Mouse (Mus musculus) embryonic stem cell, embryonic (primary cell): ENCODE data around the gene Lcn9.
"Not testable (repeated sequence)": the region's sequence is repeated elsewhere in the genome, so short reads cannot be mapped to it uniquely, and the experiment has no call there.

ENCODE experiments used
- CTCF ChIA-PET, 4 experiments: fragments of 300-600 bp in 2 of 4; fragments of 350-600 bp in 2 of 4; sonication (Branson Sonifier 250); formaldehyde crosslinking; loops; one replicate each; lab custom pipeline; 2022; ENCODE audit warnings: inconsistent platforms in 2 of 4; lab: Charles Lee
- POLR2A ChIA-PET, 4 experiments: fragments of 300-600 bp in 2 of 4; fragments of 350-600 bp in 2 of 4; sonication (Branson Sonifier 250); formaldehyde crosslinking; loops; one replicate each; lab custom pipeline; 2022; ENCODE audit warnings: antibody characterized with exemption in 4 of 4, inconsistent platforms in 1 of 4; lab: Charles Lee

Lcn9 gene

GRCm38 (mm10) chr2:25822806-25823205 is at the start of gene Lcn9:
Gene Lcn9, plus strand, starts transcription at chr2:25823153.
- ChIA-PET POLR2A (no interaction called here), CTCF (interaction anchor here in 2 of 4 experiments (0.5 to 3.2 kb wide), 3 partner anchors 9 to 323 kb away, joined by 3 to 16 read pairs (median 3); no protein-coding TSS in a partner anchor)

DNA sequence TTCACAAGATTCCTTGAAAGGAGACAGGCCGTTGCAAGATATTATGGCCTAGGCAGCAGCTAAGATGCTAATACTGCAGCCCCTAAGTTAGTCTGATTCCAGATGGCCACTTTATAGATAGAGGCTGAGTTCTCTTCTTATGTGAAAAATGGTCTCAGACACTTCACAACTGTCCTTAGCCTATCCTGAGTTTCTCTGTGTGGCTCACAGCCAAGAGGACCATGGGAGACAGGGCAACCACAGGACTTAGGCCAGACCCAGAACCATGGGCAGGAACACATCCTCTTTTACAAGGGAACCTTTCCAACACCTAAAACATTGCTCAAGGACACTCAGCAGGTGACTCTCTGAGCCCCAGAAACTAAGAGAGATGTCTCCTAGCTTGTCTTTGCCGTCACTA is 49.4 kb upstream of the Lcn9 start:
- POLR2A ChIA-PET, result no interaction called here
- CTCF ChIA-PET, result no interaction called here

DNA sequence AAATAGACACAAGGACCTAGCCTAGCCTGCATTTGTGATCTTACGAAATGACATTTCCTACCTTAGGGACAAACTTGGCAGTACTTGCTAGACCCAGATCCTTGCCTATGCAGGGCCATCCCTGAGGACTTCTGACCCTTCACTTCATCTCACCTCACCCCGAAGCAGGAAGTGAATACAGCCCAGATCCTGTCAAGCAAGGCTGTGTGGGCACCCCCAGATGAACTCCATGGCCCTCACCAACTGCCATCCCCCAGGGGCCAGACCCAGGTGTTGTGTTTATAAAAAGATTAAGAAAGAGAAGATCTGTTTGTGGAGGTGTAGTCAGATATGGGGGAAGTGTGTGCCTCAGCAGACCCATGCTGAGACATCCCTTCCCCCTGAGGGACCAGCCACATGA is 48.3 kb upstream of the Lcn9 start:
- ChIA-PET CTCF (no interaction called here), POLR2A (no interaction called here)

DNA sequence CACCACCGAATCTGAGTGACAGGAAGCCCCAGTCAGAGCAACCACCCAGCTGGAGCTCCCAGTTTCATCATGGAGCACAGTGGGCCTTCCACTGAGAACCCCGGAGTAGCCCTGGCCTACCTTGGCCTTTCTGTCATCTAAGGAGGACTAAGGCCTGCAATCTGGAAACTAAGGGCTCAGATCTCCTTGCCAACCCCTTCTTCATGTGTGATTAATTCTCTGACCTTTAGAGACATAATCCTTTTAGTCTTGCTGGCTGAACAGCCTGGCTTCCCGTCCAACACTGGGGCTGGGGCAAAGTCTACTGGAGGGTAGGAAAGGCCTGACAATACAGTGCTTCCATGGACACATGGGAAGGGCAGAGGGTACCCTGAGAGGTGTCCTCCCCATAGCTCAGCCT is 47.0 kb upstream of the Lcn9 start:
- POLR2A ChIA-PET, result no interaction called here
- CTCF ChIA-PET, result no interaction called here

DNA sequence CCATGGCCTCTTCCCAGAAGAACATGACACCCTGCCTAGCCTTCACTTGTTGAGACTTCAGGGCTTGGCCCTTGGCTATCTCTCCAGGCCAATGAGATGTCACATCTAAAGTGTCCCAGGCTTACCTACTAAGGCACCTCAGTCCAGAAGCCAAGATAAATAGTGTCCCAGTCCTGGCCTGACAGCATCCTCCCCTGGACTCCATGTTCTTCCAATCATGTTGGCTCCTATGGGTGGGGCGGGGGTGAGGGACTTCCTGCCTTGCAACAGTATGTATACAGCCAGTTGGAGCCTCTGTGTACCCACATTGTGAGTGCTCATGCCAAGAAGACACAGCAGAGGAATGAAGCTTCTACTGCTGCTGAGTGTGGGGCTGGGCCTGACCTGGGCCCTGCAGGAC is 46.2 kb upstream of the Lcn9 start, which contains the start of gene Lcn11:
Lcn11 (plus strand) TSS at position 301 of the 400 bp plus-strand sequence.
- ChIA-PET CTCF (no interaction called here), POLR2A (interaction anchor here in 1 of 4 experiments (1.4 kb wide), 1 partner anchor 12 kb away, joined by 3 read pairs; no protein-coding TSS in a partner anchor)

DNA sequence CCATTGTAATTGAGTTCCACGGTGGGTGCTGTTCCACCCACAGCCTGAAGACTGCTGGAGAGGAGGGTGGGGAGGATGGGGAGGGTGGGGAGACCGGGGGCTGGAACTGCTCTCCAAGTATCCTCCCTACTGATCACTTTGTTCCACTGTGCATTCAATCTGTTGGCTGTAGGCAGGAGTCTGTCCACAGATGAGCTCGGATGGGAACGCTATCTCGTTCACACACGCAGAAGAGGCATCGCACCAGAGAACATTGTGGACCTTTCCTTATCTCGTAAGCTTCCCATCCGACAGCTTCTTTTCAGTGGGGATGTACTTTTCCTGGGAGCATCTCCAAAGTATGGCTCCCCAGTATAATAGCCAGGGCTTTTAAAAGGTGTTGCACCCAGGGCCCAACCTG is 43.9 kb upstream of the Lcn9 start:
- POLR2A ChIA-PET, result interaction anchor here in 1 of 4 experiments (1.2 kb wide), 1 partner anchor 71 kb away, joined by 3 read pairs; no protein-coding TSS in a partner anchor
- CTCF ChIA-PET, result no interaction called here

DNA sequence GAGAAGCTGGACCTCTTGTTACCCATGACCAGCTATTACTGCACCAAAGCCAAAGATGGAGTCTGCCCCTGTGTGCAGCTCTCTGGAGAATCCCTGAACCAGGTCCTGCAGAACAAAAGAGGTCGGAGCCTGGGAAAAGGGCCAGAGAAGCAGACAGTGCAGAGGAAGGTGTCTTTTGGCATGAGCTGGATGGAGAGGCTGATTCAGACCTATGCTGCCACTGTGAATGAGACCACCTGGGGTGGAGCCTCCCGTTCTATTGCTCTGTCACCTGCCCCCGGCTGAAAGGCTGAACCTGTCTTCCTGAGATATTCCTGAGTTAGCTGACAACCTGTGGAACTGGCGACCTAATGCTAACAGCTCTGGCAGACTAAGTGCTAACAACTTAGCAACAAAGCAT is 42.0 kb upstream of the Lcn9 start:
- CTCF ChIA-PET, result interaction anchor here in 1 of 4 experiments (1.3 kb wide), 1 partner anchor 55 kb away, joined by 3 read pairs; no protein-coding TSS in a partner anchor

GRCm38 (mm10) chr2:25781957-25782356 is 41.0 kb upstream of the Lcn9 start, which contains the start of gene Gm13539:
Gene Gm13539, plus strand, starts transcription at chr2:25782257.
- ChIA-PET CTCF (no interaction called here), POLR2A (interaction anchor here in 1 of 4 experiments (0.6 kb wide), 1 partner anchor 116 kb away, joined by 3 read pairs; no protein-coding TSS in a partner anchor)

More for the DNA sequence above, 42.0 kb upstream of the Lcn9 start:
- POLR2A ChIA-PET, result interaction anchor here in 1 of 4 experiments (0.6 kb wide), 1 partner anchor 83 kb away, joined by 5 read pairs; the partner anchor contains the start of gene Kcnt1

- POLR2A ChIA-PET, result no interaction called here
- CTCF ChIA-PET, result no interaction called here
Observed at GRCm38 (mm10) chr2:25785573-25786322, 37.2 kb upstream of the Lcn9 start.

DNA sequence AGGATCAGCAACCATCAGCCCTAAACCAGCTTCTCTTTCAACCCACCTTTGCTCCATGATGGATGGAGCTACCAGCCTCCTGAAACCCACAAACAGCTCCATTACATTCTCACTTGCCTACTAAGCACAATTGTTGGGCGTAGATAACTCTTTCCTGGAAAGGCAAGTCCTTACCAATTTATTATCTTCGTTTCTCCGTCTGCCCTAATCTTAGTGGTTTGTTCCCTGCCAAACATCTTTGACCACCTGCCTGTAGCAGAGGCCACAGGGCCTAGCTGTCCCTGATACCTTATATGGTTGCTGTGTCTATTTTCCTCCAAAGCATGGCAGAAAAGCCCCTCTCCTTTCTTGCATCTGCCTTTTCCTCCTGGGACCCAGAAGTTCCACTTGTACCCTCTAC is 33.9 kb upstream of the Lcn9 start:
- ChIA-PET POLR2A (interaction anchor here in 1 of 4 experiments (1.2 kb wide), 1 partner anchor 12 kb away, joined by 3 read pairs; the partner anchor contains the start of gene Lcn11), CTCF (no interaction called here)

DNA sequence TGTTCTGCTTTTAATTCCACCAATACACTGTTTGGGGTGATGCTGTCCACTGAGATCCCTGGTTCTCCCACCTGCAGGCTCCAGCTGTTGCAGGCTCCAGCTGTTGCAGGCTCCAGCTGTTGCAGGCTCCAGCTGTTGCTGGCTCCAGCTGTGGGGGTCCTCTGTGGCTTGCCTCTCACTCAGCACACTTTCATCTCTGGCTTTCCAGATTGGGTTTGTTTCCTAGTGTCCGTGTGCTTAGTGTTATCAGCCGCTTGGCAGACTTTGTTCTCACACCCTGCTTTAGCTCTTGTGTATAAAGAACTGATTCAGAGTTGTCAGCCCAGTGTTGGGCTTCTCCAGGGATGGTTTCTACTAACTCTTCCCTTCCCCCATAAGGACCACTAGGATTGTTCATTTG is 25.3 kb upstream of the Lcn9 start:
- POLR2A ChIA-PET, result interaction anchor here in 2 of 4 experiments (0.6 kb wide), 2 partner anchors 275 to 729 kb away, joined by 3 to 6 read pairs; no protein-coding TSS in a partner anchor

DNA sequence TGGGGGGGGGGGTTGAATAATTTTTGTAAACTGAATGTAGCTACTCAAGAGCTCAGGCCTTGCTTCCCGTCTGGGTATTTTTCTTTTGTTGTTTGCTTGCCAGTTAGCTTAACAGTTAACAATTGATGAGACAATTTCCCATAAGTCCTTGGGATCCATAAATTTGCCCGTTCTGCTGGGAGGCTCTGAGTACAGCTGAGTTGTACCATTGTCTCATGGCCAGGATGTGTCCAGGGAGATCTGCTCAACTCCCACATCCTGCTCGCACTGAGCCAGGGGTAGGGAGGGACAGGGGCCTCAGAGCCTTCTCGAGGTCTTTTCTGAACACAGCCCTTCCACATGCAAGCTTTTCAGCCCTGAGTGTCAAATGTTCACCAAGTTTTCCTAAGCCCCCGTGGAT is 24.9 kb upstream of the Lcn9 start:
- CTCF ChIA-PET, result interaction anchor here in 2 of 4 experiments (0.6 to 0.8 kb wide), 4 partner anchors 38 to 171 kb away, joined by 3 to 8 read pairs (median 4); no protein-coding TSS in a partner anchor
- POLR2A ChIA-PET, result interaction anchor here in 2 of 4 experiments (0.6 kb wide), 2 partner anchors 275 to 729 kb away, joined by 3 to 6 read pairs; no protein-coding TSS in a partner anchor

More for the DNA sequence above, 25.3 kb upstream of the Lcn9 start:
- CTCF ChIA-PET, result interaction anchor here in 3 of 4 experiments (0.5 to 0.8 kb wide), 5 partner anchors 38 to 648 kb away, joined by 3 to 8 read pairs (median 4); no protein-coding TSS in a partner anchor

DNA sequence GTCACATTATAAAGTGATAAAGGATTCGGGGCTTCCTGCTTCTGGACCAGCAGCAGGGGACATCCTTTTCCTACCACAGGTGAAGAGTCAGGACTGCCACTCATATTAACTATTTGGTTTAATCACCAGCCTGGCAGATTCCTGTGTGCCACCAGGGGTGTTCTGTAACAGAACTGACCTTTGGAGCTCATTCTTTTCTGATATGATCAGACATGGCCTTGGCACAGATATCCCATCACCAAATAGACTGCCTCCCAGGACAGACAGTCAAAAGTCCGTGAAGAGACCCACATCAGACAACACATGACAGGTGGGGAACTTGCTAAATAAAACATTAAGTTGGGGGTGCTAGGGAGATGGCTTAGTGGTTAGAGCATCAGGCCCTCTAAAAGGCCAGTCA is 11.2 kb upstream of the Lcn9 start:
- ChIA-PET POLR2A (no interaction called here), CTCF (no interaction called here)

- POLR2A ChIA-PET, result no interaction called here
- CTCF ChIA-PET, result interaction anchor here in 1 of 4 experiments (1.3 kb wide), 1 partner anchor 10 kb away, joined by 3 read pairs; no protein-coding TSS in a partner anchor
Observed at GRCm38 (mm10) chr2:25813364-25813763, 9.6 kb upstream of the Lcn9 start.

GRCm38 (mm10) chr2:25815748-25816147 is 7.2 kb upstream of the Lcn9 start, which contains the start of gene Glt6d1:
Gene Glt6d1, minus strand, starts transcription at chr2:25815848.
- POLR2A ChIA-PET, result interaction anchor here in 1 of 4 experiments (0.8 kb wide), 1 partner anchor 13 kb away, joined by 3 read pairs; no protein-coding TSS in a partner anchor
- CTCF ChIA-PET, result not testable (repeated sequence)

GRCm38 (mm10) chr2:25824751-25825150 is 1.8 kb downstream of the Lcn9 start:
- ChIA-PET CTCF (interaction anchor here in 2 of 4 experiments (0.6 to 1.7 kb wide), 2 partner anchors 11 kb away, joined by 3 read pairs; no protein-coding TSS in a partner anchor), POLR2A (no interaction called here)

- ChIA-PET CTCF (no interaction called here), POLR2A (interaction anchor here in 1 of 4 experiments (1.1 kb wide), 1 partner anchor 12 kb away, joined by 3 read pairs; no protein-coding TSS in a partner anchor)
Observed at GRCm38 (mm10) chr2:25828344-25828947, 5.5 kb downstream of the Lcn9 start.

DNA sequence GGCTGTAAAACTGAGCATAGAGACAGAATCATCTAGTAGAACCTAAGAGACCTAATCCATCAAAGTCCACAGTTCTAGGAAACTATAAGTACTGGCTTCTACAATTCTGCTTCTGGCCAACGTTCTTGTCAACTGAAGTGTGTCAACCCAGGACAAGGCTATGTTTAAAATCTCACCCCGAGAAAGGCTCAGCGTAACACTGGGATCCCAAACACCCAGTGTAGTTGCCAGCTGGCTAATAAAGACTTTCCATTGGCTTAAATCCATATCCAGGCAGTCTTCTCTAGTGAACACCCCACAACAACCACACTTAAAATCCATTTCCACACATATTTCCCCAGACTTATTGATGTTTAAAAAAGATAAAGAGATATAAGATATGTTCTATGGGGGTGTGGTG is 7.8 kb downstream of the Lcn9 start:
- POLR2A ChIA-PET, result no interaction called here
- CTCF ChIA-PET, result no interaction called here

DNA sequence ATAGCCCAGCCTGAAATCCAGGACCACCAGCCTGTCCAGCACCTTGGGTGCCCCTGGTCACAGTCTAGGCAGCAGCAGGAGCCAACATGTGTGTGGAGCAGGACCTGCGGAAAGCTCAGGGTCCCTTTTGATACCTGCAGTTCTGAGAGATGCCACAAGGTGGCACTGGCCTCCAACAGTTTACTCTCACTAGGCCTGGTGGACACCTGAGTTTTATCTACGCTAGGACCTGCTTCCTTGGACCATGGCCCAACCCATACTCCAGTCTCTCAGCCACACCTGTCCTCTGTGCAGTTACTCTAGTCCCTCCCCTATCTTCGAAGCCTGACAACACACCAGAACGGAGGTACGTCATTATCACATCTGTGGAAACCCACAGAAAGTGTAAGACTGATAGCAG is 13.3 kb downstream of the Lcn9 start:
- ChIA-PET POLR2A (interaction anchor here in 3 of 4 experiments (0.7 to 1.3 kb wide), 5 partner anchors 10 to 671 kb away, joined by 3 to 6 read pairs (median 4); no protein-coding TSS in a partner anchor), CTCF (interaction anchor here (0.6 to 2.3 kb wide), 48 partner anchors 8 to 609 kb away, joined by 3 to 16 read pairs (median 3); partner anchors contain the start of genes Kcnt1 (in 1 of the 4), Lcn9 (in 1 of the 4), Sec16a (in 1 of the 4) and Sohlh1 (in 1 of the 4))
